Mouse (Mus musculus) 3T3-L1 (cell line): ENCODE data around the gene Wnt2b.

Source experiments
- DNase-seq: peaks from one replicate; pipeline ENCODE4 v3.0.0-alpha.2; 2015; ENCODE audit warnings: low read depth, low spot score

Gene Wnt2b

GRCm38 (mm10) chr3:104896141-104896540 is 65.6 kb downstream of the Wnt2b start:
- no peak for DNase-seq
